Mouse (Mus musculus): ENCODE data around the gene Trmt1. TPM values are rescaled to one million over a fixed set of nuclear protein-coding genes. Genes with fewer than 3 reads are reported as not detected.

Gene Trmt1
- polyA plus RNA-seq, 1 experiment from 2014 or later: 43.4 TPM

- Histone ChIP-seq H3K4me3 (ENCODE audit: low read depth, low read length) (no peak overlapping the region), H3K4me2 (replicated peaks; ENCODE audit: low read depth, low read length) (0 out of 2 replicates have a peak overlapping the region, but pooled peaks have one; percentile 81), H3K9me3 (ENCODE audit: low read length) (no peaks in the 10 kb centered on the region), H3K36me3 (ENCODE audit: insufficient read depth, low read length) (no peaks in the 10 kb centered on the region), H3K9ac (replicated peaks; ENCODE audit: low read depth) (no peak overlapping the region), H3K27me3 (replicated peaks; ENCODE audit: insufficient read depth, low read length) (no peaks in the 10 kb centered on the region), H3K4me1 (ENCODE audit: insufficient read depth, low read depth, low read length) (peaks cover 32% of the 10 kb centered on the region), H3K27ac (ENCODE audit: low read length) (peak overlapping the region; percentile 97)
- TF ChIP-seq CTCF (IDR thresholded peaks at IDR 0.05): no peak
- TF ChIP-seq EP300 (IDR thresholded peaks at IDR 0.05): no peak
- ATAC-seq (no peak), DNase-seq (ENCODE audit: low spot score) (peak; percentile 78)
- 51% methylated on average over 4 of the region's 4 CpGs for whole genome bisulfite sequencing
Measured at GRCm38 (mm10) chr8:84657680-84658079, 28.4 kb upstream of the Trmt1 start.

- TF ChIP-seq CTCF (IDR thresholded peaks at IDR 0.05) (no peak), EP300 (IDR thresholded peaks at IDR 0.05) (no peak)
- H3K4me2 ChIP-seq (replicated peaks; ENCODE audit: low read depth, low read length): no peak overlapping the region
- no peak for ATAC-seq
Measured at GRCm38 (mm10) chr8:84658951-84659350, 27.2 kb upstream of the Trmt1 start.

GRCm38 (mm10) chr8:84659936-84660818 lies 25.9 kb upstream of the Trmt1 start:
- TF ChIP-seq EP300 (IDR thresholded peaks at IDR 0.05) (peak; percentile 87), CTCF (IDR thresholded peaks at IDR 0.05) (no peak)

More at GRCm38 (mm10) chr8:84658951-84659350, 27.2 kb upstream of the Trmt1 start:
- no peaks in the 10 kb centered on the region for H3K36me3 ChIP-seq (ENCODE audit: insufficient read depth, low read length)
- H3K4me1 ChIP-seq (ENCODE audit: insufficient read depth, low read depth, low read length): peaks cover 32% of the 10 kb centered on the region
- peak overlapping the region; percentile 99; the same call in 1 of the 2 replicates for H3K27ac ChIP-seq (ENCODE audit: low read length)
- no peak overlapping the region for H3K9ac ChIP-seq (replicated peaks; ENCODE audit: low read depth)
- H3K4me3 ChIP-seq (ENCODE audit: low read depth, low read length): no peak overlapping the region
- H3K9me3 ChIP-seq (ENCODE audit: low read length): no peaks in the 10 kb centered on the region
- no peaks in the 10 kb centered on the region for H3K27me3 ChIP-seq (replicated peaks; ENCODE audit: insufficient read depth, low read length)
- WGBS: 47% methylated on average over 1 of the region's 1 CpGs
- DNase-seq (ENCODE audit: low spot score): no peak

GRCm38 (mm10) chr8:84660819-84661457 lies 25.2 kb upstream of the Trmt1 start:
- Histone ChIP-seq H3K36me3 (ENCODE audit: insufficient read depth, low read length) (no peaks in the 10 kb centered on the region), H3K27me3 (replicated peaks; ENCODE audit: insufficient read depth, low read length) (no peaks in the 10 kb centered on the region), H3K27ac (ENCODE audit: low read length) (peak overlapping the region; percentile 99), H3K9ac (replicated peaks; ENCODE audit: low read depth) (peak overlapping the region; percentile 99), H3K4me1 (ENCODE audit: insufficient read depth, low read depth, low read length) (peaks cover 32% of the 10 kb centered on the region), H3K4me2 (replicated peaks; ENCODE audit: low read depth, low read length) (peak overlapping the region; percentile 79), H3K9me3 (ENCODE audit: low read length) (no peaks in the 10 kb centered on the region), H3K4me3 (ENCODE audit: low read depth, low read length) (peak overlapping the region; percentile 97)
- TF ChIP-seq CTCF (IDR thresholded peaks at IDR 0.05) (no peak), EP300 (IDR thresholded peaks at IDR 0.05) (no peak; the same call in 1 of the 2 replicates)
- DNase-seq (ENCODE audit: low spot score): peak; percentile 87
- 2% methylated on average over 20 of the region's 20 CpGs for WGBS
- peak; percentile 10 for ATAC-seq

More at GRCm38 (mm10) chr8:84659936-84660818, 25.9 kb upstream of the Trmt1 start:
- ATAC-seq: peak; percentile 15
- Histone ChIP-seq H3K27me3 (replicated peaks; ENCODE audit: insufficient read depth, low read length) (no peaks in the 10 kb centered on the region), H3K9me3 (ENCODE audit: low read length) (no peaks in the 10 kb centered on the region), H3K27ac (ENCODE audit: low read length) (peak overlapping the region; percentile 99), H3K9ac (replicated peaks; ENCODE audit: low read depth) (peak overlapping the region; percentile 99), H3K36me3 (ENCODE audit: insufficient read depth, low read length) (no peaks in the 10 kb centered on the region), H3K4me3 (ENCODE audit: low read depth, low read length) (peak overlapping the region; percentile 97), H3K4me1 (ENCODE audit: insufficient read depth, low read depth, low read length) (peaks cover 32% of the 10 kb centered on the region), H3K4me2 (replicated peaks; ENCODE audit: low read depth, low read length) (peak overlapping the region; percentile 79)
- peak; percentile 89 for DNase-seq (ENCODE audit: low spot score)
- whole genome bisulfite sequencing: 4% methylated on average over 33 of the region's 33 CpGs

GRCm38 (mm10) chr8:84661458-84661871 lies 24.6 kb upstream of the Trmt1 start:
- Histone ChIP-seq H3K27ac (ENCODE audit: low read length) (peak overlapping the region; percentile 99), H3K27me3 (replicated peaks; ENCODE audit: insufficient read depth, low read length) (no peaks in the 10 kb centered on the region), H3K9ac (replicated peaks; ENCODE audit: low read depth) (peak overlapping the region; percentile 99), H3K9me3 (ENCODE audit: low read length) (no peaks in the 10 kb centered on the region), H3K36me3 (ENCODE audit: insufficient read depth, low read length) (no peaks in the 10 kb centered on the region), H3K4me3 (ENCODE audit: low read depth, low read length) (peak overlapping the region; percentile 97), H3K4me1 (ENCODE audit: insufficient read depth, low read depth, low read length) (peaks cover 27% of the 10 kb centered on the region), H3K4me2 (replicated peaks; ENCODE audit: low read depth, low read length) (peak overlapping the region; percentile 79)
- peak; percentile 98 for DNase-seq (ENCODE audit: low spot score)
- peak; percentile 86 for TF ChIP-seq EP300 (IDR thresholded peaks at IDR 0.05)
- no peak; the same call in 1 of the 2 replicates for TF ChIP-seq CTCF (IDR thresholded peaks at IDR 0.05)
- peak; percentile 69 for ATAC-seq
- under 1% methylated on average over 24 of the region's 24 CpGs for WGBS

Measured in lung, postnatal 0 days (tissue).